Mouse (Mus musculus) T-helper 1 cell (primary cell): Measurements from ENCODE around the gene Ppp1cc.
"Not testable (repeated sequence)": the region's sequence is repeated elsewhere in the genome, so short reads cannot be mapped to it uniquely, and the experiment has no call there.

Source experiments
- in situ Hi-C: fragments of 300-600 bp; cut with MboI, MseI; formaldehyde crosslinking; loops from one replicate; pipeline ENCODE4 v1.15.1; 2025; ENCODE audit warnings: high pct_unique_total_duplicates

Ppp1cc gene

DNA sequence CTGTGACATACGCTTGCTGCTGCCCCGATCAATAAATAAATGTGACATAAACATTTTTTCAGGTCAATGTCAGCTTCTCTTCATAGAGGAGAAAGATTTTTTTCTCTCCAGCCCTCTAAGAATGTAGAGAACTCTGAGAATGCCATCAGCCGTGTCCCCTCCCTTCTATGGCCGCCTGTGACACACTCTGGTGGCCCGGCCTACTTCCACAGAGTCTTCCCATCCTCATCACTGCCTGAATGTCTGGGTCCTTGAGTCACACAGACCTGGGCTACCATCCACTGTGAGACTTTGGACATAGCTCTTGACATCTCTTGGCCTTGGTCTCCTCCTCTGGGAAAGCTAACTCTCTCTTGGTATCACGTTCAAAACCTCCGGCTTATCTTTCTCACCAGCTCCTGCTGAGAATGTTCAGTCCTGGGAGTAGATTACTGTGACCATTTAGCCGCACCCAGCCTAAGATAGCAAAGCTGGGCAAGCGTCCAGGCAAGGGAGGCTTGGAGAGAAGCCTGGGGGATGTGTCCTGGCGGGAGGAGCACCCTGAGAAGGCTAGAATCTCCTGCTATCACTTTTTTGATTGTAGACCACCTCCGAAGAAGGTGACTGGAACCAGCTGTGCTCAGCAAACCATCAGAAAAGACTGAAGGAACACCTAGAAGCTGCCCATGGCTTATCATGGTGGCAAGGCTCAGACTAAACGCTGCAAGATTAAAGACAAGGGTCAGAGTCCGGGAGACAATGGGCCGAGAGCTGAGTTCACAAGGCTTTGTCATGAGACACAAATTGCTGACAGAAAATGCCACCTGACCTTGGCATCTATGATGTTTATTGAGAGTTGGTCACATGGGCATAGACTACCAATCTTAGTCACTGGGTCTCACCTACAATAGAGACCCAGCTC is 21.3 kb upstream of the Ppp1cc start:
- in situ Hi-C loops = no loop called here

DNA sequence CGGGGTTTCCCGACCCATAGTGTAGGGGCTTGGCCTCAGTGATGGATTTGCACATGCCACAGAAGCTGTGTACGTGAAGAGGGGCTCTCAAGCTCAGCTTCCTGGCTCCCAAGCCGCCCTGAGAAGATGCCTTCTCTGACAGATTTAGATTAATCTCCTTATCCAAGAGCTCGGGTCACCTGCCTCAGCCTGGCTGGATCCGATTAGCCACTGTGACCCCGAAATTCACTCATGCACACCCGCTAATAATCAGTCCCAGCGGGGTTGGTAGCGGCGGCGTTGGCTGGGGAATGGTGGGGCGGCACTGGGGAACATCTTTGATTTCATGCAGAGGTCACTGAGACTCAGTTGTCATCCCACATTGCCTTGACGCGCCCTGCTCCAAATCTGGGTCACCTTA is 19.2 kb upstream of the Ppp1cc start:
- in situ Hi-C loops = no loop called here

DNA sequence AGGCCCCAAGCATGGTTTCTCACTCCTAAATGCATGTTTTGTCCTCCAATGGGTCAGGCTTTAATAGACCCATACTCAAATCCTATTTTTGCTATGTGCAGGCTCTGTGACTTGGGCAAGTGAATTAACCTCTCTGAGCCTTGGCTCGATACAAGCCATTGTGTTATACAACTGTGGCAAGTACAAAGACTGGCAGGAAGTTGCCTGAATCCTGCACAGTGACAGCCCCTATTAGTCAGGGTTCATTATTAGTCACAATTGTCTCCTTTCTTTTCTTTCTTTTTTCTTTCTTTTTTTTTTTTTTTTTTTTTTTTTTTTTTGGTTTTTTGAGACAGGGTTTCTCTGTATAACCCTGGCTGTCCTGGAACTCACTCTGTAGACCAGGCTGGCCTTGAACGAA is 18.3 kb upstream of the Ppp1cc start:
- in situ Hi-C loops = not testable (repeated sequence)

DNA sequence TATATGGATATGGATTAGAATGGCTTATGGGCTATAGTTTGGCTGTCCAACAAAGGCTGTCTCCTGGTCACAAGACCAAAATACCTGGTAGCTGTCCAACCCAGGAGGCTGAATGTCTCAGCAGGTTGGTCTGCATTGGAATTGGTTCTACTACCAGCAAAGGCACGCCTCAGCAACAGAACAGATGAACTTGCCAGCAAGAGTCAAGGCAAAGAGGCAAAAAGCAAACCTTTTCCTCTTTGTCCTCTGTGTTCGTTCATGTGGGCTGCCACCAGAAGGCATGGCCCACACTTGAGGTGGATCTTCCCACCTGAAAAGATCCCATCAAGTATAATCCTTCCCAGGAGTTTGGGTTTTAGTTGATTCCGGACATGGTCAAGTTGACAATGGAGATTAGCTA is 17.4 kb upstream of the Ppp1cc start, which contains the start of gene Ccdc63:
Gene Ccdc63 (minus strand): TSS at position 101 of the 400 bp plus-strand sequence.
- in situ Hi-C loops = no loop called here

DNA sequence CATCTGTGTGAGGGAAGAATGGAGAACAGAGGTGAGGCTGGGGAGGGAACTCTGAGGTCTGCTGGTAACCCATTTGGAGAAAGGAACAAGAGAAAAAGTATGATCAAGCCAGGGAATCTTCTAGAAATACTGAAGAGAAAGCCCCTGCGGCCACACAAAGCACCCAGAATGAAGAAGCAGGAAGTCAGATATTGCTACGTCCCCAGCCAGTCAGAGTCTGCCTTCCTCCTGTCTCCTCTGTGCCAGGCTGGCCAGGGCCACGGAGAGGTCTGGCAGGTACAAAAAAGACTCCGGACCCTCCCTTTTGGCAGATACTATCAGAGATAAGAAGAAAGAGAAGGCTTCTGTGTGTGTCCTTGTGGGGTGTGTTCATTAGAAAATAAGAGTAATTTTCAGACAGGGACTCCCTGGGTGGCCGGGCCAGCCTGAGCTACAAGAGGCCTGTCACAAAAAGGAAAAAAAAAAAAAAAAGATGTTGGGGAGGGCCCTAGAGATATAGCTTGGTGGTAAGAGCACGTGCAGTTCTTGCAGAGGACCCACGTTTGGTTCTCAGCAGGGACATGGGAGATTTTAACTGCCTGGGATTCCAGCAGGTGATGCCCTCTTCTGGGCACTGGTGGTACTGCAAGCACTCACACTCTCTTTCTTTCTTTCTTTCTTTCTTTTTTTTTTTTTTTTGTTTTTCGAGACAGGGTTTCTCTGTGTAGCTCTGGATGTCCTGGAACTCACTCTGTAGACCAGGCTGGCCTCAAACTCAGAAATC is 15.7 kb upstream of the Ppp1cc start:
- in situ Hi-C loops = no loop called here

DNA sequence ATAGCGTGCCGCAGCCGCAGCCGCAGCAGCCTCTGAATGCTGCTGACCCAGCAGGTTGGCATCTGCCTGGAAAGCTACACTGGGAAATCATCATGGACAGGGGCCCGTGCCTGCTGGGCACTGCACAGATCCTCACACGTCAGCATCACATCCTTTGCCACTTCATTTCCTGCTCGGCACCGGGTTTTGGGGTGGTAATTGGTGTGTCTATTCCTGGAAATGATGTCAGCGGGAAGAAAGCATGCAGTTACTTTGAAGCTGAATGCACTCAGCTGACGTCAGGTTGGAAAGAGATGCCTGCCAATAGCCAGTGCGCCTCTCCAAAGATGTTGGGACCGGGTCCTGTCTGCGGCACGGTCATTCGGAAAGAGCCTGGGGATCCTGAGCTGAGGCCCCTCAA is 14.5 kb upstream of the Ppp1cc start:
- in situ Hi-C loops = no loop called here

DNA sequence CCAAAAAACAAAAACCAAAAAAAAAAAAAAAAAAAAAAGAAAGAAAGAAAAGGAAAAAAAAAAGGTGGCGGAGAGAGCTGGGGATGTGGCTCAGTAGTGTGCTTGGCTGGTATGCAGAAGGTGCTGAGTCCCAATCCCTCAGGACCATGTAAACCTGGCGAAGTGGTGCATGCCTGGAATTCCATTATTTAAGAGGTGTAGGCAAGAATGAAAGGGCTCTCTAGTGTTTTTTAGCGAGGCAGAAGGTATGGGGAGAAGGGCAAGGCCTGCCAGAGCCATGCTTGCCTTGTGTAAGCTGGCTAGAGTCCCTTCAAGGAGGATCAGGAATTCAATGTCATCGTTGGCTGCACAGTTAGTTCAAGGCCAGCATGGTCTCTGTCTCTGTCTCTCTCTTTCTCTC is 13.3 kb upstream of the Ppp1cc start:
- in situ Hi-C loops = no loop called here

DNA sequence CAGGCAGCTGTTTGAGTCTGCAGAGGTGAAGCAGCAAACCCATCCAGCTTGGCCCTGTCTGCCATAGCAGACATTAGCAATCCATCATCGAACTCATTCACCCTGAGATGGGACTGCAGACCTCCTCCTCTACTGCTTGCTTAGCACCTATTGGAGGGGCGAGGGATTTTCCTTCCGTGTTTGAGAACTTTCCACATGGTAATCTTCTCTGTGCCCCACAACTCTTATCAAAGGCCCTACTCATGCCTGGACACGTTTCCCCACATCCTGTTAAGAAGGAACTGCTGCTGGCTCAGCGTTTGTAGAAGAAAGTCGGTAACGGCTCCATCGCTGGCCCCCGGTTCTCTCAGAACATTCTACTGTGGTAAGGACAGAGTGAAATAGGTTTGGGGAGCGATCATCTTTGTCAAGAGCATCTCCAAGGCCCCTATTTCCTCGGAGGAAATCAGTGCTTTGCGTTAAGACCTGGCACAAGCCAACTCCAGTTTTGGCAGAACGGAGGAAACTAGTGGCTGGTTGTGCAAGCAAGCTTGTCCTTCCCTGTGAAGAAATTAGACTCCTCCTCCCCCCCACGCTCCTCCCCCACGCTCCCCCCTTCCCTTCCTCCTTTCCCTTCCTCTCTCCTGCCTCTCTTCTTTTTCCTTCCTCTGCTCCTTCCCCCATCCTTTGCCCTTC is 12.6 kb upstream of the Ppp1cc start:
- in situ Hi-C loops = no loop called here

DNA sequence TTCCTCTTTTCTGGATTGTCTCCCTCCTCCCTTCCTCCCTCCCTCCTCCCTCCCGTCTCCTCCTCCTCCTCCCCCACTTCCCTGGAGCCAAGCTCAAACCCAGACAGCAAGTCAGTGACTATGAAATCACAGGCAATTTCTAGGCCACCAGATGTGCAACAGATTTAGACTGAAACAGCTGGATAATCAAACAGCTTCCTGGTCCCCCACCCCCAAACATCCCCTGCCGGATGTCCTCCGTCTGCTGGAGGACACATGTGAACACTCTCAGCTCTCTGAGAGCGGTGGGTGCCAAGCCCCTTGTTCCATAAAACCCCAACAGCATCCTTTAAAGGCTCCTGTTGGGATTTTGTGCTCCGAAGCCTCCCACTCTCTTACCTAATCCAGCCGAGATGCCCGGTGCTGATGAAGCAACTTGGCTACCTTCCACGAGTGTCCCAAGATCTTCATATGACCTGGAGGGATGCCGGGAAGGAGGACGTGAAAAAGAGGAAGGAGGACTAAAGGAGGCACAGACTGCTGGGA is 12.0 kb upstream of the Ppp1cc start:
- in situ Hi-C loops = no loop called here

DNA sequence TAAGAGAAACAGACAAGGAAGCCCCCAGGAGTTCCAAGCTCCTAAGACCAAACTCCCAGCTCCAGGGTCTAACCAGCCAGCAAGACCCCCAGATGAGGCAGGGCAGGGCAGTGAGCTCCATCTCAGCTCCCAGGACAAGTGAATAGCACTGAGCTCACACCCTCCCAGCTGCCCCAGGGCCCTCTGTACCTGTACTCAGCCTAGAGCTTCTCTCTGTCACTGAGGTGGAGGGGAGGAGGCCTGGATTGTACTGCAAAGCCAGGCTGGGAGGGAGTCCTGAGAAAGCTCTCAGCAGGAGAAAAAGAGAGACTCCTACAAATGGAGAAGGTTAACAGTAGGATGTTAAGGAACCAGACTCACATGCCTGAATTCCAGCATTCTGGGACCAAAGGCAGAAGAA is 11.5 kb upstream of the Ppp1cc start:
- in situ Hi-C loops = no loop called here

DNA sequence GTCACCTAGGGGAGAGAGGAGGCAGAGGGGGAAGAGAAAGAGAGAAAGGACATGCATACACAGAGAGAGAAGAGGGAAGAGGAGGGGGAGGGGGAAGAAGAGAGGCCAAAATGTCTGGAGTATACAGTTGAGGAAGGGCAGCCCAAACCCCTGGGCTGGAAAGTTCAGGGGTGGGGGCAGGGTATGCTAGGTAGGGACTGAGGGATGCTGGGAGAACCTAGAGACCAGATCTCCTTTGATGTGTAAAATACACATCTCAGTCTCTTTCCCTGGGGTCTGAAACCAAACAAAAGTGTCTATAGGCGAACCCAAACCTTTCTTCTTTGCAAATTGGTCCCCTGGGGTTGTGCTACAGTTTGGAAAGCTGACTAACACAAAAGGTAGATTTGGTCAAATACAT is 10.0 kb upstream of the Ppp1cc start:
- in situ Hi-C loops = no loop called here

DNA sequence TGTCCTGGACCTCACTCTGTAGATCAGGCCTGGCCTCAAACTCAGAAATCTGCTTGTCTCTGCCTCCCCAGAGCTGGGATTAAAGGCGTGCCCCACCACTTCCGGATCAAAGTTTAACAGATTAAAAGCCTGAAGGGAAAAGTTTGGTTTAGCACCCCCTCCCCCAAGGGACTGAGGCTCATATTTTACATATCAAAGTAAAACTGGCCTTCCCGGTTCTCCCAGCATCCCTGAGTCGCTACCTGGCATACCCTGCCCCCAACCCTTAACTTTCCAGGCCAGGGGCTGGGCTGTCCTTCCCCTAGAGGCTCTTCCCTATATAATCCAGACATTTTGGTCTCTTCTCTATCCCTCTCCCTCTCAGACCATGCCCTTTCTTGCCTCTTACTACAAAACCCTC is 8.8 kb upstream of the Ppp1cc start:
- in situ Hi-C loops = no loop called here

DNA sequence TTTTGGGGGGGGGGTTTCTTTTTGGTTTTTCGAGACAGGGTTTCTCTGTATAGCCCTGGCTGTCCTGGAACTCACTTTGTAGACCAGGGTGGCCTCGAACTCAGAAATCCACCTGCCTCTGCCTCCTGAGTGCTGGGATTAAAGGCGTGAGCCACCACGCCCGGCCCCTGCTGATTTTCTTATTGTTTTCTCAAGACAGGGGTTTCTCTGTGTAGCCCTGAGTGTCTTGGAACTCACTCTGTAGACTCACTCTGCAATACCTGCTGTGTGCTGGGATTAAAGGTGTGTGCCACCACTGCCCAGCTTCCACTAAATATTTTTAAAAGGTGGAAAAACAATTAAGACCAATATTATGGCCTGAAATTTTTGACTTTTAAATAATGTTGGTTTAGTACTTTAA is 5.6 kb upstream of the Ppp1cc start:
- in situ Hi-C loops = not testable (repeated sequence)

DNA sequence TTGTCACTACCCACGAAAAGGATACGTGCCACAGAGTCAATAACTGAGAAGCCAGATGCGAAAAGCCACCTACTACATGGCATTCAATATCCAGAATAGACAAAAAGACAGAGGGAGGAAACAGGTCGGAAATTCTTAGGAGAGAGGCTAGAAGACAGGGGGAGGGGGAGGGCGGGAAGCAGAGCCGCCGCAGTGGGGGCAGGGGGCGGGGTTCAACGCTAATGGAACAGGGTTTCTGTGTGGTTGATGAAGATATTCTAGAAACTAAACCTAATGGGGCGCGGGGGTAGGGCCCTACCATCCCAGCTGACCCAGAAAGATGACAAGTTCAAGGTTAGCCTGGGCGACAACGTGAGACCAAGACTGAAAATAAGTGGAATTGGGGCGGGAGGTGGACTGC is 4.1 kb upstream of the Ppp1cc start:
- in situ Hi-C loops = no loop called here

DNA sequence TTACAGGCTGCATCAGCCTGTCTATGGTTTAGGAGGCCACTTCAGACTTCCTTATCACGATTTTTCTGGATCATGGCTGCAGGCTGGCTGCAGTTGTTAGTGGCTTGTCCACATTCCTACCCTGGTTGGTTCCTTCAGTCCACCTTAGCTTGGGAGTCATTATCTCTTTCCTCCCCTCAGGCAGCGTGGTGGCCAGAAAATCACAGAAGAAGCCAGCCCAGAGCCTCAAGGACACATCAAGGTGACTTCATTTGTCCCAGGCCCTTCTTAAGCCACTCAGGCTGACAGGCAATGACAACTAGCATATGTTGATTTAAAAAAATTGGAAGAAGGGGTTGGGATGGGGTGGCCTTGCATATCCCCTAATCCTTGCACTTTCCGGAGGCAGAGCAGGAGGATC is 3.3 kb upstream of the Ppp1cc start:
- in situ Hi-C loops = no loop called here

DNA sequence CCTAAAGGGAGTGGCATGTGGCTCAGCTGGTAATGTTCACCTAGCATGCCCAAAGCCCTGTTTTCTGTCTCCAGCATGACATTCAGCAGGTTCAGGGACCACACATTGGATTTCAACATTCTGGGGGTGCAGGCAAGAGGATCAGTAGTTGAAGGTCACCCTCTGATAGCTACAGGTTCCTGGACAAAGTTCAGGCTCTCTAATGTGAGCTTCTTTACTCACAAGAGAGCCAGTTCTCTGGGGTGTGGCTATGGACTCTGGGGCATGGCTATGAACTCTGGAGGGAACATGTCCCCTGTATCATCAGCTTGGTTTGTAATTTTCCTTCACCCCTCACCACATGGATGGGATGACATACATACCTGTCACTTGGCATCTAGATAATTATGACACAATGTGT is 2.5 kb upstream of the Ppp1cc start:
- in situ Hi-C loops = no loop called here

DNA sequence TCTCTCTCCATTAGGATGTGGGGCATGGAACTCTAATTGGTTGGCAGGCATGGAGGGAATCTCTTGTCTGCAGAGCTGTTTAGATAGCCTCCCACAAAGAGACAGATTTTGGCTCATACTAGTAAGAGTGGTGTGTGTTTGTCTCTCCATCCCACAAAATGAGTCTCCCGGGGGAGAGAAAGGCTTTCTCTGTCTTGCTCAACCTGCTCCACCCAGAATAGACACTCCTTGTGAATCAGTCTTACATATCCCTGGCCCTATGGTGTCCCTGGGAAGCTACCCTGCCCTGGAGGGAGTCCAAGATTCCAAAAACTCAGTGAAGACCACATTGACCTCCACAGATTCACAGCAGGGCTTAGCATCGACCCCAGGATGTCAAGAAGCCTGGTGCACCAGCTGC is 1.6 kb upstream of the Ppp1cc start:
- in situ Hi-C loops = no loop called here

DNA sequence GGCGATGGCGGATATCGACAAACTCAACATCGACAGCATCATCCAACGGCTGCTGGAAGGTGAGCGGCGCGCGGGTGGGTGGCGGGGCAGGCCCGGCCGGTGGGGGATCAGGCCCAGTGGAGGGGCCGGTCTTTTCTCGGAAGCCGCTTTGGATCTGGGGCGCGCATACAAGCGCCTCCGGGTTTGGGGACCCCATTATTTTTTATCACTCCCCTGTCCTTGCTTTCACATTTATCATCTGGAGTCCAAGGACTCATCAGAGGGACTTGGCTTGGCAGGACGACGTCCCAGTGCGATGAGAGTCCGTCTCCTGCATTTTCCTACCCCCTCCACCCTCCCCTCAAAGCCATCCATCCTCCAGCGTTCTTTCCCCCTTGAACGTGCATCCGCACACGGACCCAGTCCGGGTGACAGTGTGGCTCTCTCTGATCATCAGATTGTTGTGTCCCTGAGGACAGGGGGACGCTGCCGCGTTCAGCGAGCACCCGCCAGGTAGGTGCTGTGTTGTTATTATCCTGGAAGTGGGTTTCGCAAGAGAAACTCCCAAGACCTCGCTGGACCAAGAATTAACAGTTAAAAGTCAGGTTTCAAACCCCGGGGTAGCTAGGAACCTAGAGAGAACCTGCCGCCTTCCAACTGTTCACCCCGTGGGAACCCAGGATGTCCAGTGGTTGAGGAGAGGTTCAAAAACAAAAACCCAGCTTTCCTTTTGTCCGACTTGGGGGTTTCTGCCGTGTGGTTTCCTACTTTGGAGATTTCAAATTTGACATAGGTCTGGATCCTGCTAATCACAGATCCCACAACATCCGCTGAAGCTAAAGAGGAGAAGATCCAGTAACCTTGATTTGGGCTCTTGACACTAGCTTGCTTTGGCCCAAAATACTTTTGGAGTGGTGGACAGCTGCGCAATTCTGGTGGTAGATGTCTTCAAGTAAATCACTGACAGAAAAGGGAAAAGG is 758 bp downstream of the Ppp1cc start:
- in situ Hi-C loops = no loop called here

DNA sequence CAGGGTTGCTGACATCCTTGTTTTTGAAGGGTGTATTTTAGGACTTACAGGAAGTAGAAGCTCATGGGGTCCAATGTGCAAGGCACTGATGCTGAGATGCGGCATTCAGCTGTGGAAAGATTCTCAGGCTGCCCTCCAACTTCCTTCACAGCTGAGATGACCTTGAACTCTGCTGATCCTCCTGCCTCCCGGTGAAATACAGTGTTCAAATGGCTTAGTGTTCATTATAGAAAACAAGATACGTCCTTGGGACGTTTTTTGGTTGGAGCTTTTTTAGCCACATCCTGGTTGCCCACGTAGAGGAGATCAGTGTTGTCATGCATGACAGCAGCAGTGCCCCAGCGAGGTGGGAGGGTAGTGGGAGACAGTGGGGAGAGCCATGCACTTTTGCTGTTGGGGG is 5.1 kb downstream of the Ppp1cc start:
- in situ Hi-C loops = no loop called here

DNA sequence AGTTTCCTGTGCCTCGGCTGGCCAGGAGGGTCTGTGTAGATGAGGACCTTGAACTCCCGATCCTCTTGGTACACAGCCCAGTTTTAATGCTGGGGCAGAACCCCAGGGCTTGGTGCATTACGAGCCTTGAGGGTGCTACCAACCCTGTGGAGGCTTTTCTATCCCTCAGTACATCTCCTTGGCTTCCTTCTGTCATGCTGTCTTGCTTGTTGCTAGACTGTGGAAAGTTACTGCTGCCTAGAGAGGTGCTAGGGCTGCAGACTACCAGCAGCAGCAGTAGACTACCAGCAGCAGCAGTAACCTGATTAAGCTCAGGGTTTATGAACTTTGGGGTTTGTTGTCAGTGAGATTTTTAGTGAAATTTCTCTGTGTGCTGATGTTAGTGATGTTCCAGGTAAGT is 5.9 kb downstream of the Ppp1cc start:
- in situ Hi-C loops = no loop called here
